Mouse (Mus musculus): ENCODE measurements around the gene Cnnm4. TPM values are rescaled to one million over a fixed set of nuclear protein-coding genes. Genes with fewer than 3 reads are reported as not detected.
"Not testable (repeated sequence)": the region's sequence is repeated elsewhere in the genome, so short reads cannot be mapped to it uniquely, and the experiment has no call there.

The Cnnm4 gene
- polyA plus RNA-seq, 1 experiment from 2014 or later = 2.2 TPM

- DNase-seq (no peak), ATAC-seq (no peak)
- Histone ChIP-seq H3K9me3 (ENCODE audit: low read length) (no peaks in the 10 kb centered on the region), H3K27me3 (ENCODE audit: insufficient read depth, low read length) (no peaks in the 10 kb centered on the region), H3K36me3 (replicated peaks; ENCODE audit: insufficient read depth, low read length) (no peaks in the 10 kb centered on the region), H3K4me2 (ENCODE audit: low read depth, low read length) (no peak overlapping the region), H3K27ac (ENCODE audit: low read depth) (no peak overlapping the region), H3K4me1 (ENCODE audit: insufficient read depth) (peaks cover 17% of the 10 kb centered on the region; the same call in 1 of the 2 replicates), H3K4me3 (ENCODE audit: low read depth, low read length) (no peak overlapping the region), H3K9ac (replicated peaks) (no peak overlapping the region)
- TF ChIP-seq CTCF (IDR thresholded peaks at IDR 0.05; ENCODE audit: low read depth) (no peak), EP300 (IDR thresholded peaks at IDR 0.05; ENCODE audit: low read depth) (no peak)
- WGBS (ENCODE audit: insufficient replicate concordance) = 54% methylated on average over 6 of the region's 6 CpGs
These were observed 63.2 kb downstream of the Cnnm4 start for GRCm38 (mm10) chr1:36534595-36535058.

GRCm38 (mm10) chr1:36535477-36536396 is 64.3 kb downstream of the Cnnm4 start:
- 0 out of 2 replicates have a peak, but pooled peaks cover 8% of the 10 kb centered on the region for H3K36me3 ChIP-seq (replicated peaks; ENCODE audit: insufficient read depth, low read length)
- no peaks in the 10 kb centered on the region for H3K9me3 ChIP-seq (ENCODE audit: low read length)
- peak overlapping the region; percentile 78 for H3K27ac ChIP-seq (ENCODE audit: low read depth)
- no peak for DNase-seq
- no peak overlapping the region for H3K4me3 ChIP-seq (ENCODE audit: low read depth, low read length)
- H3K4me2 ChIP-seq (ENCODE audit: low read depth, low read length) = no peak overlapping the region
- peaks cover 19% of the 10 kb centered on the region; the same call in 1 of the 2 replicates for H3K4me1 ChIP-seq (ENCODE audit: insufficient read depth)
- 0 out of 2 replicates have a peak overlapping the region, but pooled peaks have one; percentile 34 for H3K9ac ChIP-seq (replicated peaks)
- 75% methylated on average over 11 of the region's 11 CpGs for WGBS (ENCODE audit: insufficient replicate concordance)
- TF ChIP-seq EP300 (IDR thresholded peaks at IDR 0.05; ENCODE audit: low read depth) (no peak), CTCF (IDR thresholded peaks at IDR 0.05; ENCODE audit: low read depth) (no peak)
- no peak for ATAC-seq
- no peaks in the 10 kb centered on the region for H3K27me3 ChIP-seq (ENCODE audit: insufficient read depth, low read length)

- Histone ChIP-seq H3K4me3 (ENCODE audit: low read depth, low read length) (no peak overlapping the region), H3K4me1 (ENCODE audit: insufficient read depth) (peaks cover 19% of the 10 kb centered on the region; the same call in 1 of the 2 replicates), H3K4me2 (ENCODE audit: low read depth, low read length) (no peak overlapping the region), H3K36me3 (replicated peaks; ENCODE audit: insufficient read depth, low read length) (0 out of 2 replicates have a peak, but pooled peaks cover 8% of the 10 kb centered on the region), H3K9me3 (ENCODE audit: low read length) (no peaks in the 10 kb centered on the region), H3K27ac (ENCODE audit: low read depth) (peak overlapping the region; percentile 78), H3K9ac (replicated peaks) (no peak overlapping the region), H3K27me3 (ENCODE audit: insufficient read depth, low read length) (no peaks in the 10 kb centered on the region)
- no peak for TF ChIP-seq EP300 (IDR thresholded peaks at IDR 0.05; ENCODE audit: low read depth)
- TF ChIP-seq CTCF (IDR thresholded peaks at IDR 0.05; ENCODE audit: low read depth) = no peak
- WGBS (ENCODE audit: insufficient replicate concordance) = 60% methylated on average over 8 of the region's 8 CpGs
- ATAC-seq = no peak
- DNase-seq = no peak
These were observed 64.9 kb downstream of the Cnnm4 start for GRCm38 (mm10) chr1:36536397-36536728.

- not testable (repeated sequence) for H3K36me3 ChIP-seq (replicated peaks; ENCODE audit: insufficient read depth, low read length); H3K4me3 ChIP-seq (ENCODE audit: low read depth, low read length); H3K4me2 ChIP-seq (ENCODE audit: low read depth, low read length); H3K9me3 ChIP-seq (ENCODE audit: low read length); ATAC-seq; H3K27me3 ChIP-seq (ENCODE audit: insufficient read depth, low read length); DNase-seq
- Histone ChIP-seq H3K9ac (replicated peaks) (0 out of 2 replicates have a peak within 1 kb of the TSS, but pooled peaks have one; percentile 34), H3K27ac (ENCODE audit: low read depth) (peak within 1 kb of the TSS; percentile 78), H3K4me1 (ENCODE audit: insufficient read depth) (peaks cover 19% of the 10 kb centered on the region; the same call in 1 of the 2 replicates)
- WGBS (ENCODE audit: insufficient replicate concordance) = 86% methylated on average over 9 of the region's 9 CpGs
These were observed 65.4 kb downstream of the Cnnm4 start, which contains the start of gene Ankrd23 for GRCm38 (mm10) chr1:36536783-36537182. Gene Ankrd23 (minus strand): TSS chr1:36536883.

- TF ChIP-seq CTCF (IDR thresholded peaks at IDR 0.05; ENCODE audit: low read depth) = no peak
- no peak for TF ChIP-seq EP300 (IDR thresholded peaks at IDR 0.05; ENCODE audit: low read depth)
- H3K4me1 ChIP-seq (ENCODE audit: insufficient read depth) = peaks cover 19% of the 10 kb centered on the region; the same call in 1 of the 2 replicates
- ATAC-seq (peak; percentile 62), DNase-seq (no peak)
- H3K9me3 ChIP-seq (ENCODE audit: low read length) = no peaks in the 10 kb centered on the region
- H3K4me2 ChIP-seq (ENCODE audit: low read depth, low read length) = no peak overlapping the region
- H3K27me3 ChIP-seq (ENCODE audit: insufficient read depth, low read length) = no peaks in the 10 kb centered on the region
- 58% methylated on average over 4 of the region's 4 CpGs for WGBS (ENCODE audit: insufficient replicate concordance)
- H3K27ac ChIP-seq (ENCODE audit: low read depth) = peak overlapping the region; percentile 70
- H3K9ac ChIP-seq (replicated peaks) = no peak overlapping the region
- H3K4me3 ChIP-seq (ENCODE audit: low read depth, low read length) = no peak overlapping the region
- H3K36me3 ChIP-seq (replicated peaks; ENCODE audit: insufficient read depth, low read length) = peaks cover 12% of the 10 kb centered on the region; the same call in 1 of the 2 replicates
These were observed 67.3 kb downstream of the Cnnm4 start for GRCm38 (mm10) chr1:36538727-36539126.

- TF ChIP-seq CTCF (IDR thresholded peaks at IDR 0.05; ENCODE audit: low read depth) = 0 out of 2 replicates have a peak, but pooled peaks have one; percentile 1
- 0 out of 2 replicates have a peak, but pooled peaks have one; percentile 21 for TF ChIP-seq EP300 (IDR thresholded peaks at IDR 0.05; ENCODE audit: low read depth)
- H3K4me2 ChIP-seq (ENCODE audit: low read depth, low read length) = no peak within 1 kb of the TSS
- H3K27me3 ChIP-seq (ENCODE audit: insufficient read depth, low read length) = no peaks in the 10 kb centered on the region
- no peaks in the 10 kb centered on the region for H3K9me3 ChIP-seq (ENCODE audit: low read length)
- peak; percentile 97 for ATAC-seq
- H3K27ac ChIP-seq (ENCODE audit: low read depth) = peak within 1 kb of the TSS; percentile 70
- no peak within 1 kb of the TSS for H3K4me3 ChIP-seq (ENCODE audit: low read depth, low read length)
- WGBS (ENCODE audit: insufficient replicate concordance) = 44% methylated on average over 7 of the region's 9 CpGs
- H3K36me3 ChIP-seq (replicated peaks; ENCODE audit: insufficient read depth, low read length) = peaks cover 12% of the 10 kb centered on the region; the same call in 1 of the 2 replicates
- no peak within 1 kb of the TSS for H3K9ac ChIP-seq (replicated peaks)
- peaks cover 19% of the 10 kb centered on the region; the same call in 1 of the 2 replicates for H3K4me1 ChIP-seq (ENCODE audit: insufficient read depth)
- peak; percentile 76 for DNase-seq
These were observed 67.8 kb downstream of the Cnnm4 start, which contains the start of gene Gm42417 for GRCm38 (mm10) chr1:36539186-36539585. Gene Gm42417 (minus strand): TSS chr1:36539429.
